Mouse (Mus musculus) erythroblast, adult 5-6 weeks (primary cell): ENCODE measurements around the gene Smoc2. TPM values are rescaled to one million over a fixed set of nuclear protein-coding genes. Genes with fewer than 3 reads are reported as not detected.

ENCODE experiments used
- ATAC-seq: replicated peaks from 2 replicates; pipeline ENCODE4 v1.8.0; 2016; ENCODE audit warnings: moderate number of reproducible peaks, mild to moderate bottlenecking, moderate TSS enrichment, inconsistent platforms; ENCODE audit not compliant: poor library complexity, low FRiP score, severe bottlenecking
- total RNA-seq, 2 experiments: library from RNA; stranded (forward) in 1 of 2; stranded (reverse) in 1 of 2; fragments of 150-400 nt in 1 of 2; fragments of 200-764, 138-1000 nt in 1 of 2; gene quantifications; 2 replicates each; pipeline versions ENCODE4 v1.2.3 to v1.2.4; 2015 to 2017; ENCODE audit warnings: low replicate concordance in 2 of 2

The Smoc2 gene
- total RNA-seq, 2 experiments from 2014 or later: not detected

DNA sequence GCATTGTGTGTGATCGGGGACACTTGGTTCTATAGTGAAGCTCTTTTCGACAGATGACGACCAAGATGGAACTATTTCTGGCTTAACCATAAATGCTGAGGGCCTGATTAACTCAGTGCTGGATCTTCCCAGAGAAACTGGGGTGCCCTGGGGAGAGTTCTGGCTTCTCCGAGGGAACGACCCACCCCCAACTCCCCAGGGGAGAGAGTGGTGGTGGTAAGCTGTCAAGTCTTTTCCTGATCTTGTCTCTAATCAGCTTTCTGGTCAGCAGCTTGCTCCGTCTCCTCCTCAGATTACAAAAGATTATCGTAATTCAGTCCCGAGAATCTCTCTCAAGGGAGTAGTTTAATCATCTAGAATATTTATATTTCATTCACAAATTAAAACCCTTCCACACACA lies 63.2 kb downstream of the Smoc2 start:
- no peak for ATAC-seq

DNA sequence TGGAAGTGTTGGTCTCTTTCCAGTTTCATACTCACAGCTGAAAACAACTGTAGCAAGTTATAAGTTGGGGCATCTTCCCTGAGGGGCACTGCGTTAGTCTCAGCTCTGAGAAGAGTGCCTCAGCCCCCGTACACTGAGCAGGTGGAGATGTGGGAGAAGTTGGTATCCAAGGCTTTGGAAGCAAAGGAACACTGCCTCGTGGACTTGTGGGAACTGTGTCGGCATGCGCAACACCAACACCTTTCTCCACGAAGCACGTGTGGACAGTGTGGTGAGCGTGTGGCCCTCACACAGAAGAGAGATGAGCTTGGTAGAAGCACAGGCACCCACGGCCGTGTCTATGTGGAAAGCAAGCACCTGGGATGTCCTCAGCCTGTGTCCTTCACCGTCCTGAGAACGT lies 64.1 kb downstream of the Smoc2 start:
- no peak for ATAC-seq

DNA sequence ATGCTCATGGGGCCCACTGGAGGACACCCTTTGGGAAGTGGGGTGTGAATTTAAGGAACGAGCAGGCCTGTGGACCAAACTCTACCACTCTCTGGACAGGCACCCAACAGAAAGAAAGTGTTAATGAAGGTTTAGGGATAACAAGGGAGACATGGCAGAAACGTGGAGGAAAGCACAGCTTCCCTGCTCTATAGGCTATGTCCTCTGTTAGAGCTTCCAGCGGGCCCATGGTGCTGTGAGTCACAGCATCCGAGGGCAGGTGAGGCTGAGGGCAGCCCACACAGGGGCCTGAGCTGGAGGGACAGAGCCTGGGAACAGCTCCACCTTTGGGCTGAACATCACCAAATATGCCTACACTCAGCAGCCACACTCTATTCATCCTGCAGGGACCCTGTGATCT lies 66.2 kb downstream of the Smoc2 start:
- ATAC-seq: no peak

DNA sequence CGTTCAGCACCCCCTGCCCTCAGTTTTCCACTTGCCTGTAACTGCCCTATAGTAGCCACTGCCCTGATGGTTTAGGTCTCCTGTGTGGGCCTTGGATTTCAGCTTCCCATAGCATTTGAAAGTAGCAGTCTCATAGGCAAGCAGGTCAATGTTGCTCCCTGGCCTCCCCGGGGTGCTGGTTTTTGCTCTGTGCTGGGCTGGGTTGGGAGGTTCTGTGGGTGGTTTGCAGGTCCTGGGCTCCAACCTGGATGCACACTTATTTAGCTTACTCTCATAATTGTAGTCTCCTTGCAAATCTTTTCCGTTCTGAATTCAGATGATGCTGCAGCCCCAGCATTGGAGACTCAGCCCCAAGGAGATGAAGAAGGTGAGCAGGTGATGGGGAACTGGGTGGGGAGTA lies 67.6 kb downstream of the Smoc2 start:
- no peak for ATAC-seq

DNA sequence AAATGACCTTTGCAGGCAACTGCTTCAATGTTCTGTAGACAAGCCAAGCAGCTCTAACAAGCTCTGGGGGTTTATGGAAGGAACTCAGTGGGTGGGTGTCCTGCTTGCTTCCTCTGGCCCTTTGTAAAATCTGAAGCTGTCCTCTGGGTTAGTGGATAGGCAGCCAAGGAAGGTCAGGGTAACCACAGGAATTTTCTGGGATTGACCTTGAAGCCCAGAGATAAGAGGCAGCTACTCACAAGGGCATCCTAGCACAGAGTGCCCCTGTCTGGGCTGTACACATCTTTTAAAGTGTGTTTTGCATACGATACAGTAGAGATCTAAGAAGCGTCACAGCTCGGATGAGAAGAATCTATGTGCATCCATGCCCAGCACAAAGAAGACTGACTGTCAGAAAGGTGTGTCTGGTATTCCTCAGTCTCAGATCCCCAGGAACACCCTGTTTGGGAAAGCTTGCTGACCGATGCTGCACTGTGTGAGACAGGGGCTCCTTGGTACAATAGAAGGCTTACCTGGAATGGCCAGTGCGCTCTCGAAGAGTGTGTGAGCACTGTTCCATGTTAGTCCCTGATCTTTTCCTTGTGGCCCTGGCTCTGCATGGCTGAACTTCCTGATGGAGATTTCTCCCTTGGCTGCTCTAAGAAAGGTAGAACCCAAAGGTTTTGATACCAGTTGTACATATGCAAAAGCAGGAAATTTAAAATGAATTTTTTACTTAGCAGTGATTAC lies 69.9 kb downstream of the Smoc2 start:
- no peak for ATAC-seq

DNA sequence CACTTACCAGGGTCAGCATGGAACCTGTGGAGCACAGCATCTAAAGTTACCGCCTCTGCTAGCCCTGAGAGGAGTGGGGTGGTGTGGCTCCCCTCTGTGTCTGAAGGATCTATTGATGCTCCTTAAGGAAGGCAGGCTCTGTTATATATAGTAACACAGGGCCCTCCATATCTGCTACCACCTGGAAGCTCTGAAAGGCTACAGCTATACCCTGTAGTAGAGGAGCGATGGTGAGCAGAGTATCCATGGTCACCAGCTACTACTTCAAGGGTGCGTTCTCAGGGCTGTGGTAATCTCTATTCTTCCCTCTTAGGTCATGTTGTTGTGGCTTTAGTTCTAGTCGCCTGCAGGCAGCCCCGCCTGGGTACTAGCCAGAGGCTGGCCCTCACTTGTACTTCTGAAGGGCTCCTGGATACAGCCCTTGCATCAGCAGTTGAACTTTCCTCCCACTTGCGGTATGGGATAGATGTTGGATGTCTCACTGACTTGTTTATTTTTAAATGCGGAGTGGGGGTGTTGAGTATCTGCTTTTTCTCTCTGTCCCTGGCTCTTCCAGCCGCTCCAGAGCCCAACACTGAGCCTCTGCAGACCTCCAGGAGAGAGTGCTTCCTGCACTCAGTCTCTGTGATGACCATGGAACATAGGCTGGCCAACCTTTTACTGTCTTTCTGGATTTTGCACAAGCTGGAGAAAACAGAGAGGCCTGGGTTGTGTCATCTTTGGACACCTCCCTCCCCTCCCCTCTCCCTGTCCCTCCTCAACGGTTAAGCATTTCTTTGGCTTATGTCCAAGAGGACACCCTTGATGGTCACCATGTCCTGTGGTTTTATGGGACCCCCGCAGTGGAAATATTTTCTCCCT lies 74.1 kb downstream of the Smoc2 start:
- ATAC-seq: no peak

DNA sequence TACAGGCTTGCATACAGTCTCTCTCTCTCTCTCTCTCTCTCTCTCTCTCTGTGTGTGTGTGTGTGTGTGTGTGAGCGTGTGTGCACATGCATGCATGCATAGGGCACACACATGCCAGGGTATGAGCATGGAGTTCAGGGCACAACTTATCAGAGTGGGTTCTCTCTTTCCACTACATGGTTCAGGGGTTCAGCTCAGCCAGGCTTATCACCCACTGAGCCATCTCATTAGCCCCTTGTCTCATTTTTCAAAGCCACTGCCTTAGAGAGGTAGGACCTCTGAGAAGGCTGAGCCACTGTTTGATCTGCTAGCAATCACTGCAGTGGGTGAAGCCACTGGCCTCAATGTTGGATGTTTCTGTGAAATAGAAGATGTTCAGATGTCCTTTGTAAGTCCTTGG lies 82.2 kb downstream of the Smoc2 start:
- ATAC-seq: no peak

DNA sequence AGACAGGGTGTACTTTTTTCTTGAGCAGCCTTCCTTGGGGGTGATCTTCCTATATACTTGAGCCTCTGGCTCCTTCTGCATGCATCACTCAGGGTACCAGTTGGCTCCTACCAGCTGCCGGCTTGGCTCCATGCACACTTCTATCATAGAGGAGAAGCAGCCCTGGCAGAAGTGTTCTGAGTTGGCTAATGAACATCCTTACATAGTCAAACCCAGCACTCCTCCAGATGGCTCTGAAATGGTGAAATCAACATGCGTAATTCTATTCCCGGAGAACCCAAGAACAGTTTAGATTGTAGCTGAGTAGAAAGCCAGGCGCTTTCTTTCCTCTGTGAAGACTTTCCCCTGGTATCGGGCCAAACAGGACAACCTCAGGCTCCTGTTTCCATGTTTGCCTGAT lies 91.2 kb downstream of the Smoc2 start:
- no peak for ATAC-seq

DNA sequence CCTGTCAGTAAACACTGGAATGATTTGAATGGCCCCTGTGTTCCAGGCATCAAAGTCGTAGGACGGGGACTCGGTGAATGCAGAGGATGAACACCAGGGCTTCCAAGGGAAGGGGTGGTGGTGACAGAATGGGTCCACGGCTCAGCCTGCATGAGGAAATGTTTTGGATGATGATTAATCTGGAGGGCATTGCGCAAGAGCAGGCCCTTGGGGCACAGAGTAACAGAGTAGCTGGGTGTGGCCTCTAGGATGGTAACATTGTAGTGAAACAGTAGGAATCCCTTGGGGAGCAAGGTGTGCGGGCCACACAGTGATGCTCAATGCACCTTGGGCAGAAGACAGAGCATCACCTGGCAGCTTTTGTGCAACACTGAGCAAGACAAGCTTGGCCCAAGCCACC lies 92.3 kb downstream of the Smoc2 start:
- no peak for ATAC-seq

DNA sequence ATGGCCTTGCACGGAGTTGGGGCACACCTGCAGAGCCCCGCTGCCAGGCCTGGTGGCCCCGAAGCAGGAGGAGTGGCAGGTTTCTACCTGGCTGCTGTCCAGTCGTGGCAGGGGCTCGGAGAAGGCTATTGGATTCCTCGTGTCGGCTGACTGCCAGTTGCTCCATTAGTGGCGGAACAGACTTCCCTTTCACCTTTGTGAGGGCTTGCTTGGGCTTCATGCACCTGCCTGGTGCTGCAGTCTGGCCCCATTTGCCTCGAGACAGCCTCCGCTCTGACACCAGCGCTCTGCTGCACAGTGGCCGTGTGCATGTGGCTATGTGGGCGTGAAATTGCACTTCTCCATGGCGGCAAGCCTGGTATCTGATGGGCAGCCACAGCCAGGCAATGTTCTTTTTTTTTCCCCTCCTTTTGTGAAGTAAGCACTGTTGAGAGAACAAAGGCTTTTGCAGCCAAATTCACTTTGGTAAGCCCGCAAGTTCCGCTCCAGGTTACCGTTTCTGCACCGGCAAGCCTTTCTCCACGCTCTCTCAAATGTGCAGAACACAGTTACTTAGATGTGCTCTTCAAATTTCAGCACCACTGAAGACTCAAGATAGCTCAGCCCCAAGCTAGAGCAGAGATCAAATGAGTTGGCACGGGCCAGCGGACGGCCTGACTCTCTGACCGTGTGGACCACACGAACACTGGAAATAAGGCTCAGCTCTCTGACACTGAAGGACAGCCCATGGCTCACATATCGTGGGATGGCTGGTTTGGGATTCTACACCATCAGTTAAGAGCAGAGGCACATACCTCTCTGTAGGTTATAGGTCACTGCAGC lies 93.2 kb downstream of the Smoc2 start:
- ATAC-seq: no peak

DNA sequence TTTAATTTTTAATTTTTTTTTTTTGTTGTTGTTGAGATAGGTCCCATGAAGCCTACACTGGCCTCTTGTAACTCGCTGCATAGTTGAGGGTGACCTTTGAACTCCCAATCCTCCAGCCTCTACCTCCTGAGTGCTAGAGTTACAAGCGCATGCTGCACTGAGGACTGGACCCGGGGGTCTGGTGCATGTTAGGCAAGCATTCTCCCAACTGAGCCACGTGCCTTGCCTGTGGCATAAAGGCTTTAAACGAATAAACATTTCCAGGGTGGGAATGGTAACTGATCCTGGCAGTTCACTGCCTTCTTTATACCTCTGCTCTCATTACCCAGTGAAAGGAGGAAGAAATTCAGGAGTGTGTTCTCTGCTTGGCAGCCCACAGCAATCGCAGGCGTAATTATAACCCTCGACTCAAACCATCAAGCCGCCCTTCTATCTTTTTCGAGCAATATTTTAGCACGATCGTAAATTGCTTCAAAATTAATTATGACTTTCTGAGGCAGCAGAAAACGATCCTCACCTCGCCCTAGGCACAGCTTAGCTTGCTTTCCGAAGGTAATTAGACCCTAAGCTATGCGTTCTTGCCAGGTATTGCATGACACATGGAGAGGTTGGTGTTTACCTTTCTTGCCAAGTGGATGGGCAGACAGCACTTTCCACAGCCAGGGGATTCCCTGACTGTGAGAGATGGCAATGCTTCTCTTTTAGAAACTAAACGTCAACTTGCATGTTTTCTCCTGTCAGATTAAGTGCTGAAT lies 99.6 kb downstream of the Smoc2 start:
- no peak for ATAC-seq

DNA sequence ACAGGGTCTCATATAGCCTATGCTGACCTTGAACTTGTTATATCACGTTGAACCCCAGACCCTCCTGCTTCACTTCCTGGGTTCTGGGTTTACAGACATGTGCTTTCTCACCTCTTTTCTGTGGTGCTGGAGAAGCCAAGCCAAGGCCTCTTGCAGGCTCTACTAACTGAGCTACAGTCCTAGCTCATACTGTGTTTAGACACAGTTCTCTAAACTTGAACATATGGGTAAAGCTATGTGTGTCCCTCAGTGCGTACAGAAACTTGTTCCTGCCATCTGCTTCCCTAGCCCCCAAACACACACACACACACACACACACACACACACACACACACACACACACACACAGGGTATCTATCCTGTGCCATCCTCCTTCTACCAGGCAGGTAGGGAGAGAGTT lies 100.2 kb downstream of the Smoc2 start:
- no peak for ATAC-seq

DNA sequence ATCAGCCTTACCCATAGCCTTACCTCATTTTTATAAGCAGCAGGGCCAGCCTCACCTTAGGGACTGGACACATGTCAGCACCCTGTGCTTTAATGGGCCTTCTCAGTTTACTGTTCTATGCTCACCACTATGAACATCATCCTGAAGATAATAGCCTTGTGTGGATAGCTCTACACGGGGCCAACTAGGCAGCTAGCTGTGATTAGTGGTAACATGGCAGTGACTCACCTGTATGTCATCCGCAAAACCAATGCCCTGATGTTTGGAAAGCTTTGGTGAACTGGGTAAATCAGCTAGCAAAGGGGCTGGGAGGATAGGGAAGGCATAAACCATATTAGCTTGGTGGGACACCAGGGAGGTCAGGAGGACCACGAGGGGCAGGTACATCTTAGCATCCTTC lies 100.7 kb downstream of the Smoc2 start:
- ATAC-seq: no peak

DNA sequence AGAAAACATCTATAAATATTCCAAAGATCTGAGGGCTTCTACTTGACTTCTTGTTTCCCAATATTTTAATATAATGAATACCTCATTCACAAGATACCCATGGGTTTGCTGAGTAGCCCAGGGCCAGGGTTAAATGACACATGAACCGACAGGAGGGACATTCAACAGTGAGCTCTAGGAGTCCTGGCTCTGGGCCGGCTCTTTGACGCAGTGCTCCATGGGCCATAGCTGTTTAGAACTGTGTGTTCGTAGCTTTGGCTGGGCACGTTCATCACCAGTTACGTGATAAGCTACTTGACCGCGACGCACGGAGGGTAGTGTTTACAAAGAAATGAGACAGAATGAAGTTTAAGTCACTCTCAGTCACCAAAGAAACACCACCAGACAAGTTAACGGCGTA lies 101.2 kb downstream of the Smoc2 start:
- no peak for ATAC-seq

DNA sequence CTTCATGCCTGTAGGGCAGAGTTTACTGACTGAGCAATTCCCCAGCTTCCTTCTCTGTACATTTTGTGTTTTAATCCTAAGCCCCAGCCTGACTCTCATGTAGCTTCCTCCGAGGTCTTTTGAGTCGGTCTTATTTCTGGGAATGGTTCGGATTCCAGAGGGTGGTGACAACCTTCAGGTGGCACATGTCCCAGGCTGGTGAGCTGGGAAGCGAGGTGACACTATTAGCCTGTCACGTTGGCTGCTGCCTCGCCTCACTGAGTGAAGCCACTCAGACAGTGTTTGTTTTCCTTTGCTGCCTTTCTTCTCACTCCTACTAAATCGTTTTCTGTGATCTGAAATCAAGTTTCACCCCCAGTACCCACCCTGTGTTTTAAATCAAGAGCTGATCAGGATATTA lies 102.2 kb downstream of the Smoc2 start:
- ATAC-seq: no peak

DNA sequence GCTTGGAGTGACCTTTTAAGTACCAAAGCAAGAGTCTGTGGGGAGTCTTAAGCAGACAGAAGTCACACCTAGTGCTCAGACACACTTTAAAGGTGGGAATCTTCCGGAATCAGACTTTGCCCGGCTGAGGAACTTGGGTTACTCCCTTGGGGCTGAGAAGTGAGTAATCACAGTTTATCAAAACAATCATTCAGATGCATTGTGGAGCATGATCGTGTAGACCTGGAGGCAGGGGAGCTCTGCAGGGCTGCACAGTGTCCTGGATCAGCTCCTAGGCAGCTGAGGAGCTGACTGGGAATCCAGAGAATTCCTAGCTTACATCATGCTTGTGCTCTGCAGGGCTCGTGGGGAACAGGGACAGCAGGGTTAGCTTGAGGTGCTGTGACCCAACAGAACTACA lies 104.7 kb downstream of the Smoc2 start:
- no peak for ATAC-seq

DNA sequence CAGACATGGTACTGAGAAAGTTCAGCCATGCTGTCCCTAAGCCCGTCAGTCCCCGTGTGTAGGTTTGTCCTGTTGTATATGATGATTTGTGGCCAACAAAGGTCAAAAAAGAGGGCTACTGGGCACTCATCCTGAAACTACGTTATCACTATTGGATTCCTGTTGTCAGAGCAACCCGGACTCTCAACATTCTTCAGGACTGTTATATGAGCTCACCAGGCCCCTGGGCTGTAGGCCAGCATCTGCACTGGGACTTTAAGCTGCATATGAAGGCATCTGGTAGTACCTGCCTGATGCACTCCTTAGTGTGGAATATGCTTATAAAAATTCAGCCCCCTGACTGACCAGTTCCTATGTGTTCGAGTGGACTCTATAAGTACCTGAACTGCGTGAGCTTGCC lies 105.7 kb downstream of the Smoc2 start:
- no peak for ATAC-seq

DNA sequence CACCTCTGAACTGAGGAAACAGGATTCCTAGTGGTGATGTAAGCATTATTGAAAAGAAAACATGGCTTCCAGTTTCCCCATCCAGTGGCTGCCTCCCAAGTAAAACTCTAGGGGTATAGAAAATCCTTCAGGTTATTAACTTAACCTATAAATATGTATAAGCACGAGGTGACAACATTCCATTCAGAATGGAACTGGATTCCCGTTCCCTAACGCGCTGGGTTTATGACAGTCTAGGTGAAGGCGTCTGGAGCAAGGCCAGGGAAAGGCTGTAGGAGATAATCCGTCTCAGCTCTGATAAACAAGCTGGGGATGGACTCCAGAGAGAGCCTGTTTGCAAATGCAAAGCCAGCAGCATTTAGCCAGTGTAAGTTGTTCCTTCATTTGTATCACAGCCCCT lies 108.0 kb downstream of the Smoc2 start:
- ATAC-seq: no peak

DNA sequence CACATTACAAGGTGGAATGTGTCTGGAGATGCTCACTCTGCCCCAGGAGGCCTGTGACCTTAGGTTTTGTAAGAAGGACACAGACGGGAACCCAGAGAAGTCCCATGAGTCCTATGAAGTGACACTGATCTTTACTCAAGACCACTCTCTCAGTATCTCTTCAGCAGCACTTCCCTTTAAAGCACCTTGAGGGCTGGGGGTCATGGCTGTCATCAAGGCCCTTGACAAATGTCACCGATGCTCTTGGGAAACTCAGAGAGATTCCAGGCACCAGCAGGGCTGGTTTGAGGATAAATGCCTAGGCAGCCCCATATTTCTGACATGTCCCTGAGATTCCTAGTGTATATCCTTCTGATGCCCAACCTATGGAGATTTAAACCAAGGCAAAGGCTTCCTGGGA lies 113.1 kb downstream of the Smoc2 start:
- ATAC-seq: no peak

DNA sequence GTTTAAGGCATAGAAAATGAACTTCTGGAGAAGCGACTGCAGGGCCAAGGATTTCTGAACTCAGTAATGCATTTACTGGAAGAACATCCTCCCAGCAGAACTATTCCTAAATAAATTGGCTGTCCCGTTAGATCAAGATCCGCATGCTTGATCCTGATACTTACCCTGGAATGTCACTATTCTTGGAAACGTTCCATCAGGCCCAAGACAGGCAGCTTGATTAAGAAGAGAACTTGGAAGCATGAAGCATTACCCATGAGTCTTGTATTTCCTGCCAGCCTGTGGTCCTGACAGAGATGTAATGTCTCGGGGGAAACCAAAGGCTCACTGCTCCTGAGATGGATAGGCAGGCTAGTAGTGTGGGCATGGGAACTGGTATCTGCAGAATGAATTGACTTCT lies 115.6 kb downstream of the Smoc2 start:
- no peak for ATAC-seq
